Mouse (Mus musculus) ES-E14 (cell line): Measurements from ENCODE around the gene Josd2.

ENCODE experiments used
- CHD2 ChIP-seq: IDR thresholded peaks from 2 replicates; pipeline ENCODE4 v1.6.1; 2014; ENCODE audit warnings: mild to moderate bottlenecking, low read depth, low read length, inconsistent platforms
- HCFC1 ChIP-seq: IDR thresholded peaks from 2 replicates; pipeline ENCODE4 v1.6.1; 2012; ENCODE audit warnings: low read length, inconsistent platforms, borderline replicate concordance; ENCODE audit not compliant: insufficient read depth
- MAFK ChIP-seq: IDR thresholded peaks from 2 replicates; pipeline ENCODE4 v1.6.1; 2014; ENCODE audit warnings: mild to moderate bottlenecking, low read depth, low read length, inconsistent platforms; ENCODE audit not compliant: insufficient read depth
- ZC3H11A ChIP-seq: IDR thresholded peaks from 2 replicates; pipeline ENCODE4 v1.6.1; 2012; ENCODE audit warnings: low read depth, mild to moderate bottlenecking, inconsistent platforms, low read length, borderline replicate concordance
- ZNF384 ChIP-seq: IDR thresholded peaks from 2 replicates; pipeline ENCODE4 v1.6.1; 2012; ENCODE audit warnings: low read depth, low read length, inconsistent platforms

GRCm38 (mm10) chr7:44484109-44484508, 16.3 kb downstream of the Josd2 start:
- no peak for TF ChIP-seq HCFC1
- no peak for TF ChIP-seq CHD2
- TF ChIP-seq MAFK = no peak
- TF ChIP-seq ZNF384 = no peak
- TF ChIP-seq ZC3H11A = no peak
